Mouse (Mus musculus) liver, adult 2 months (tissue): ENCODE data around the gene Add2.

ENCODE experiments used
- CTCF ChIP-seq: fragments of 200-500 bp; IDR thresholded peaks from 2 replicates; pipeline ENCODE4 v1.5.1; 2011; ENCODE audit warnings: low read depth, low read length, control low read depth
- POLR2A ChIP-seq: fragments of 200-500 bp; IDR thresholded peaks from 2 replicates; pipeline ENCODE4 v1.6.1; 2011; ENCODE audit warnings: low read length, control low read depth; ENCODE audit not compliant: insufficient read depth; ENCODE audit errors: extremely low read depth

DNA sequence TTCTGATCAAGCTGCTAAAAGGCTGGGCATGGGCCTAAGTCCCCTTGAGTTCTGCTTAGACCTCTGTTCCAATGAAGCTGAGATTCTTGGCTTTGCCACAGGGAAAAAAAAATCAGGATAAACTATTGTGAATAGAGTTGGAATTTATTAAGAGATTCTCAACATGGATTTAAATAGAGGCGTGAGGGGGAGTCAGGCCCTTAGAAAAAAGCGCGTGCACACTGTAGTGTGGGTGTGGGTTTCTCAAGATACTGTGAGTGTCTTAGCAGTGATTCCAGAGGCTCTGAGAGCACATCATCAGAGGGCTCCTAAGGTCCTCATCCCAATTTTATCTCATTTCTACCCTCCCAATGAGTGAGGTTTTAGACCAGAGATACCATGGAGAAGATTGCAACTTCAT is 31.7 kb downstream of the Add2 start:
- TF ChIP-seq CTCF (no peak), POLR2A (no peak)
